Mouse (Mus musculus): Measurements from ENCODE around the gene Gm26566.
"Not testable (repeated sequence)": the region's sequence is repeated elsewhere in the genome, so short reads cannot be mapped to it uniquely, and the experiment has no call there.

Gene Gm26566

GRCm38 (mm10) chr4:88739036-88739435 is 17.4 kb downstream of the Gm26566 start:
- no peak for DNase-seq (ENCODE audit: low spot score in 2 of 2)

- no peak for DNase-seq (ENCODE audit: low spot score in 2 of 2)
Measured at GRCm38 (mm10) chr4:88741426-88741825, 19.8 kb downstream of the Gm26566 start.

- DNase-seq (ENCODE audit: low spot score in 2 of 2), result no peak
Measured at GRCm38 (mm10) chr4:88742771-88743371, 21.3 kb downstream of the Gm26566 start.

GRCm38 (mm10) chr4:88744207-88744606 is 22.6 kb downstream of the Gm26566 start:
- no peak for DNase-seq (ENCODE audit: low spot score in 2 of 2)

GRCm38 (mm10) chr4:88749926-88750325 is 28.3 kb downstream of the Gm26566 start:
- DNase-seq (ENCODE audit: low spot score in 2 of 2), result no peak

- peak; percentile 72 to 76 for DNase-seq (ENCODE audit: low spot score in 2 of 2)
Measured at GRCm38 (mm10) chr4:88754818-88755340, 33.3 kb downstream of the Gm26566 start, which contains the start of gene Gm13271. Gene Gm13271 (plus strand): TSS chr4:88754868.

GRCm38 (mm10) chr4:88756581-88757513 is 35.2 kb downstream of the Gm26566 start:
- DNase-seq (ENCODE audit: low spot score in 2 of 2), result not testable (repeated sequence)

GRCm38 (mm10) chr4:88757628-88758031 is 36.0 kb downstream of the Gm26566 start:
- peak; percentile 87 to 96 for DNase-seq (ENCODE audit: low spot score in 2 of 2)

- peak in 1 of 2 experiments; percentile 21 for DNase-seq (ENCODE audit: low spot score in 2 of 2)
Measured at GRCm38 (mm10) chr4:88758751-88759150, 37.1 kb downstream of the Gm26566 start.

- DNase-seq (ENCODE audit: low spot score in 2 of 2), result peak in 1 of 2 experiments; percentile 57
Measured at GRCm38 (mm10) chr4:88759610-88760268, 38.1 kb downstream of the Gm26566 start, which contains the start of gene Gm13283. Gene Gm13283 (plus strand): TSS chr4:88760119.

GRCm38 (mm10) chr4:88760431-88760830 is 38.8 kb downstream of the Gm26566 start:
- DNase-seq (ENCODE audit: low spot score in 2 of 2), result peak in 1 of 2 experiments; percentile 59

GRCm38 (mm10) chr4:88761776-88762175 is 40.2 kb downstream of the Gm26566 start:
- peak; percentile 64 to 71 for DNase-seq (ENCODE audit: low spot score in 2 of 2)

- not testable (repeated sequence) for DNase-seq (ENCODE audit: low spot score in 2 of 2)
Measured at GRCm38 (mm10) chr4:88762341-88762740, 40.7 kb downstream of the Gm26566 start.

GRCm38 (mm10) chr4:88763384-88764018 is 41.9 kb downstream of the Gm26566 start:
- DNase-seq (ENCODE audit: low spot score in 2 of 2), result peak in 1 of 2 experiments; percentile 26

Data from left cerebral cortex, adult 9 months (tissue).